Mouse (Mus musculus) heart, adult 9 months (tissue): ENCODE results near the gene Cbx2.

ENCODE experiments used
- DNase-seq, 2 experiments: peaks; one replicate each; pipeline ENCODE4 v3.0.0; 2022; ENCODE audit warnings: low spot score in 2 of 2

Cbx2 gene

GRCm38 (mm10) chr11:119042466-119043272, 19.9 kb downstream of the Cbx2 start:
- DNase-seq = no peak

DNA sequence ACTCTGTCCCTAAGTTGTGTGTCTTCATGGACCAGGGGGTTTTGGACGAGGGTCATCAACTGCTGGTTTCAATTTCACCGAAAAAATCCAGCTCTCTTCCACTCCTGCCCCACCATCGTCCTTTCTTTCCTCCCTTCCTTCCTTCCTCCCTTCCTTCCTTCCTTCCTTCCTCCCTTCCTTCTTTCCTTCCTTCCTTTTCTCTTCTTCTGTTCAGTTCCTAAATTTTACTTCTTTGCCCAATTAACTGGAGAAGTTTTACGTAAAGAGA, 20.4 kb downstream of the Cbx2 start:
- no peak for DNase-seq

GRCm38 (mm10) chr11:119043761-119044550, 21.2 kb downstream of the Cbx2 start:
- DNase-seq = no peak

GRCm38 (mm10) chr11:119044551-119045337, 22.0 kb downstream of the Cbx2 start:
- DNase-seq = no peak

GRCm38 (mm10) chr11:119046601-119047245, 24.0 kb downstream of the Cbx2 start:
- DNase-seq = peak; percentile 64 to 72

GRCm38 (mm10) chr11:119047261-119048132, 24.7 kb downstream of the Cbx2 start:
- DNase-seq = no peak

GRCm38 (mm10) chr11:119048133-119048510, 25.4 kb downstream of the Cbx2 start:
- DNase-seq = no peak

GRCm38 (mm10) chr11:119050361-119050760, 27.6 kb downstream of the Cbx2 start:
- no peak for DNase-seq

GRCm38 (mm10) chr11:119051426-119051825, 28.7 kb downstream of the Cbx2 start:
- no peak for DNase-seq

GRCm38 (mm10) chr11:119051927-119052660, 29.3 kb downstream of the Cbx2 start:
- DNase-seq = peak in 1 of 2 experiments; percentile 31

DNA sequence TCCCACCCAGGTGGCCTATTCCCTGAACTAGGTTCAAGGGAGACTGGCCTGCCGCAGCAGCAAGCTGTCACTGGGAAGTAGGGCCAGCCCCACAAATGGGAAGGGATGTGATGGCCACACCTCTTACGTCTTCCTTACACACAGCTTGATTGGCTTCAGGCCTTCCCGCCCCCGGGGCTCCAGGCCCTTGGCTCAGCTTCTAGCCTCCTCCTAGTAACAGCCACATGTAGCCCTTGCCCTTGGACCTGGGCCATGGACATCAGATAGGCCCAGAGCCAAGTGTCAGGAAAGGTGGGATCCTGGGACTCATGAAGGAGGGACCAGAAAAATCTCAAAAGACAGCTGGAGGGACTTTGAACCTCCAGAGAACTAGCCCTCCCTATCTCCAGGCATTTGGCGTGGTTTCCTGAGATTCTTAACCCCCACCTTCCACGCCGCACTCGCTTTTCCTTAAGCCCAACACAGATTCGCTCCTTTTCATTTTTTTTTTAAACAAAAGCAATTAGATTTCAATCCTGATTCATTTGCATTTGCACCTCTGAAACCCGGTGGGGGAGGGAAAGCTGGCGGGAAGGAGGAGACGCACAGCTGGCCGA, 30.0 kb downstream of the Cbx2 start:
- peak in 1 of 2 experiments; percentile 53 for DNase-seq

- DNase-seq = peak; percentile 63 to 69
These were observed 30.5 kb downstream of the Cbx2 start for GRCm38 (mm10) chr11:119053257-119053670.

DNA sequence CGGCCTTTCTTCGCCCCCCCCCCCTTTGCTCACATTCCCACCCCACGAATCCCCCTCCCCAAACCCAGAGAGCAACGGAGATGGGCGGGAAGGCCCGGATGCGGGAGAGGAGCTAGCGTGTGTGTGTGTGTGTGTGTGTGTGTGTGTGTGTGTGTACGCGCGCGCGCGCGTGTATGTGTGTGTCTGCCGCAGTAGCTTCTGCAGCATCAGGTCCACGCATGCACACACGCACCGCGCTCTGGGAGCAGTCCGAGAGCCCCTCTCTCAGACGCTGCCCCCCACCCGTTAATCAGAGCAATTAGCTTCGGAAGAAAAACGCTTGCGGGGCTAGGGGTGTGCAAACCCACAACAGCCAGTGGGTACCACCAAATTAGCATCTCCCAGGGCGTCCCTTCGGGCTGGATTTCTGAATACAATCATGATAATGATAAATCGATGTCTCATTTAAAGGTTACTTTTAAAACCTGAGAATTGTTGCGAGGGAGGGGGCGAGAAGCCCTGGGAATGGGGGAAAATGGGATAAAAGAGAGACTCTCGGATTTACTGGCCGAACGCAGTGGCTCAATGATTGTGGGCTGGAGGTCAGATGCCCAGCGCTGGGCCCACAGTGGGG, 31.1 kb downstream of the Cbx2 start:
- DNase-seq = no peak

DNA sequence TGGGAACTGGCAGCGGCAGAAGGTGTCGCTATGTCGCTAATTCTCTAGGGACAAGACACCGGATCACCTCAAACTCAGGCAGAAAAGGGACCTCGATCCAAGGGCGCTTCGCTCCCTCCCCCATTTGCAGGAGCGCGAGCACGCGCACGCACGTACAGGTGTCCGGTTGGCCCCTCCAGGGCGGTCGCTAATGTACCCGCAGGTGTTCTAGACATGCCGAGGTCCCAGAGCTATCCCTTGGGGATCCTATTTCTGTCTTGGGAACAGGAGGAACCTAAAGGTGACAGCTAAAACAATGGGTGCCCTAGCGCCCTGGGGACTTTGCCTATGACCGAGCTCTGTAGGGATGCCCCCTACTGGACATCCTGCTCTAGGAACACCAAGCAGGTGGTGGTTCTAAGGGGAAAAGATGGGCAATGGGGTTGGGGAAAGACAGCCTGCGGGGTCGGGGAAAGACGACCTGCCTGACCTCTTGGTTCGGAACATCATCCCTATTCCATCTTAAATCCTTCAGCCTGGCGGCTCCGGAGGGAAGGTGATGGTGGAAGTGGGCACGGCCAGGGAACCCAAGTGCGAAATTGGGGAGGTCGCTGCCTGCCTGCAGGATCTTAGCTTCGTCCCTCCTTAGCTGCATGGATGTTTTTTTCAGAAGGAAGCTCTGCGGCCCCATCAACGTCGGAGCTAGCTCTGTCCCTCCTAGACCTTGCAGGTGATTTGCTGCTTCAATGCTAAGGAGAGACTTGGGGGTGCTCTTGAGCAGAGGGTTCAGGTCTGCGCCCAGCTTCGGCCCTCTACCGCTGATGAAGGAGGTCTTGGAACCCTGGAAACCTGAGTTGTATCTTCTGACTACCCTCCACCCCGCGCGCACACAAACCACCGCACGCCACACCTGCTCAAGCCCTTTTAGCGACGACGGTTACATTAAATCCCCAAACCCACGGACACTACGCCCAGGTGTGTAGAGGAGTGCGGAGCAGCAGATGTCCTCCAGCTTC, 31.9 kb downstream of the Cbx2 start:
- no peak for DNase-seq

- DNase-seq = no peak
These were observed 32.9 kb downstream of the Cbx2 start for GRCm38 (mm10) chr11:119055571-119056131.

GRCm38 (mm10) chr11:119056301-119057211, 33.8 kb downstream of the Cbx2 start:
- peak in 1 of 2 experiments; percentile 36 for DNase-seq

- DNase-seq = no peak
These were observed 34.5 kb downstream of the Cbx2 start for GRCm38 (mm10) chr11:119057291-119057690.
